Mouse (Mus musculus): ENCODE results near the gene Cap1. TPM values are rescaled to one million over a fixed set of nuclear protein-coding genes. Genes with fewer than 3 reads are reported as not detected.

Cap1 gene
- polyA plus RNA-seq, 1 experiment = 192 TPM

DNA sequence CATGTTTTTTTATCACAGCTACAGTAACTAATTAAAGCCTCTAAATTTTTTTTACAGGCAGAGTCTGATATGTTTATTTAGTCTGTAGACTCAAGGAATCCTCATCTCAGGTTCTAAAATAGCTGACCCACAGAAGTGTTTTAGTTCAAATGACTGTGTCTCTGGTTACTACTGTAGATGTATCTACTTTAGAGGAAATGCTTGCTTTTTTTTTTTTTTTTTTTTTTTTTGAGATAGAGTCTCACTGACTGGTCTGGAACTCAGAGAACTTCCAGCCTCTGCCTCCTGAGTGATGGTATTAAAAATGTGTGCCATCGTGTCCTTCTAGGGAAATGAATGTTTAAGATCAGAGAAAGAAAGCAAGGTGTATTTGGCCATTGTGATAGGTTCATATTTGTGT, 69.7 kb downstream of the Cap1 start:
- Histone ChIP-seq H3K36me3 (ENCODE audit: control insufficient read depth, insufficient read depth, low read length) (no peaks in the 10 kb centered on the region), H3K27ac (ENCODE audit: control insufficient read depth, insufficient read depth, low read length) (no peak overlapping the region), H3K27me3 (ENCODE audit: control insufficient read depth, insufficient read depth, low read length) (no peaks in the 10 kb centered on the region), H3K4me1 (replicated peaks; ENCODE audit: control insufficient read depth, insufficient read depth, low read length) (no peaks in the 10 kb centered on the region), H3K4me3 (ENCODE audit: control insufficient read depth, insufficient read depth, low read length) (no peak overlapping the region)
- TF ChIP-seq POLR2A (IDR thresholded peaks at IDR 0.05; ENCODE audit: control insufficient read depth, extremely low read depth, insufficient read depth, low read length, poor library complexity) (no peak), CTCF (IDR thresholded peaks at IDR 0.05; ENCODE audit: borderline replicate concordance, control insufficient read depth, extremely low read depth, insufficient read depth, low read length, poor library complexity) (no peak)
- WGBS = 94% methylated on average over 1 of the region's 1 CpGs
- DNase-seq = no peak

DNA sequence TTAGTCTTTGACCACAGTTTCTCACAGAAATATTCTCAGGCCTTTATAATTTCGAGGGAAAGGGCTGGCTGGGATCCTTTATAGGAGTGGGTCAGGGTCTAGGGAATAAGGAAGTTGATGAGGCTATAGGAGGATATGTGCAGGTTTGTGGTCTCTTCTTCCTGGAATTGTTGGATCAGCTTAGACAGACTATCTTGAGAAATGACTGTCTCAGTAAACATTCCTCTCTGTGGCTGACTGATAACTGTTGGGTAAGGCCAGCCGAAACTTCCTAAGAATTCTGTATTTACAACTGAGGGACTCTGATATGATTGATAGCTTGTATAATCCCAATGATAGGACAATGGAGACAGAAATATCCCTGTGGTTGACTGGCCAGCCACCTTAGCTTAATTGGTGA, 74.0 kb downstream of the Cap1 start:
- H3K36me3 ChIP-seq (ENCODE audit: control insufficient read depth, insufficient read depth, low read length) = no peaks in the 10 kb centered on the region
- TF ChIP-seq POLR2A (IDR thresholded peaks at IDR 0.05; ENCODE audit: control insufficient read depth, extremely low read depth, insufficient read depth, low read length, poor library complexity) = no peak
- TF ChIP-seq CTCF (IDR thresholded peaks at IDR 0.05; ENCODE audit: borderline replicate concordance, control insufficient read depth, extremely low read depth, insufficient read depth, low read length, poor library complexity) = no peak
- 64% methylated on average over 2 of the region's 2 CpGs for WGBS
- no peak overlapping the region for H3K4me3 ChIP-seq (ENCODE audit: control insufficient read depth, insufficient read depth, low read length)
- DNase-seq = no peak
- H3K27me3 ChIP-seq (ENCODE audit: control insufficient read depth, insufficient read depth, low read length) = no peaks in the 10 kb centered on the region
- no peaks in the 10 kb centered on the region for H3K4me1 ChIP-seq (replicated peaks; ENCODE audit: control insufficient read depth, insufficient read depth, low read length)
- no peak overlapping the region for H3K27ac ChIP-seq (ENCODE audit: control insufficient read depth, insufficient read depth, low read length)

DNA sequence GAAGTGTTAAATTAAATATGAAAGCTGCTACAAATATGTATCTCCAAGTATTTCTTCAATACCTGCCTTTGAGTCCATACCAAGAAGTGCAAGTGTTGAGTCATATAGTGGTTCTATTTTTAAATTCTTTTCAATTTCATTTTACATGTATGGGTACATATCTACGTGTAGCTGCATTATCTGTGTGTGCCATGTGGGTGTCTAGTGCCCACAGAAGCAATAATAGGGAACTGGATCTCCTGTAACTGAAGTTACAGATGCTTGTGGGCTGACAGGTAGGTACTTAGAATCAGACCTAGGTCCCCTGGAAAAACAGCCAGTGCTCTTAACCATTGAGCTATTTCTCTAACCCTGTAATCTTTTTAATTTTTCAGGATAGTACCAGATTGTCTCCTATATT, 74.7 kb downstream of the Cap1 start:
- H3K27me3 ChIP-seq (ENCODE audit: control insufficient read depth, insufficient read depth, low read length) = no peaks in the 10 kb centered on the region
- no peak overlapping the region for H3K27ac ChIP-seq (ENCODE audit: control insufficient read depth, insufficient read depth, low read length)
- no peaks in the 10 kb centered on the region for H3K36me3 ChIP-seq (ENCODE audit: control insufficient read depth, insufficient read depth, low read length)
- 61% methylated on average over 1 of the region's 1 CpGs for WGBS
- H3K4me3 ChIP-seq (ENCODE audit: control insufficient read depth, insufficient read depth, low read length) = no peak overlapping the region
- no peaks in the 10 kb centered on the region for H3K4me1 ChIP-seq (replicated peaks; ENCODE audit: control insufficient read depth, insufficient read depth, low read length)
- no peak for TF ChIP-seq CTCF (IDR thresholded peaks at IDR 0.05; ENCODE audit: borderline replicate concordance, control insufficient read depth, extremely low read depth, insufficient read depth, low read length, poor library complexity)
- no peak for TF ChIP-seq POLR2A (IDR thresholded peaks at IDR 0.05; ENCODE audit: control insufficient read depth, extremely low read depth, insufficient read depth, low read length, poor library complexity)
- no peak for DNase-seq

Other genes starting within 250 kb of the Cap1 start
- not detected in 2 replicates for gene 9530002B09Rik, start 196.8 kb downstream of the Cap1 start, polyA plus RNA-seq (2012; rRNA removed)
- gene Ppt1, start 49.8 kb downstream of the Cap1 start, polyA plus RNA-seq (2012; rRNA removed) = 79.5 and 86.7 TPM in 2 replicates
- gene Mfsd2a, start 75.1 kb upstream of the Cap1 start, polyA plus RNA-seq (2012; rRNA removed) = 3.2 and 3.5 TPM in 2 replicates
- 4.3 and 5.2 TPM in 2 replicates for gene Mycl, start 109.6 kb upstream of the Cap1 start, polyA plus RNA-seq (2012; rRNA removed)
- 8.3 and 9.3 TPM in 2 replicates for gene Trit1, start 130.5 kb upstream of the Cap1 start, polyA plus RNA-seq (2012; rRNA removed)
- gene Bmp8b, start 219.1 kb upstream of the Cap1 start, polyA plus RNA-seq (2012; rRNA removed) = 0.05 and 0.17 TPM in 2 replicates
- 0.15 TPM in 1 of 2 replicates, not detected in the other for gene Oxct2b, start 230.2 kb upstream of the Cap1 start, polyA plus RNA-seq (2012; rRNA removed)

Measured in thymus, adult 2 months (tissue).